Mouse (Mus musculus) forebrain, embryonic 13.5 days (tissue): Measurements from ENCODE around the gene Dscaml1. TPM values are rescaled to one million over a fixed set of nuclear protein-coding genes. Genes with fewer than 3 reads are reported as not detected.

ENCODE experiments used
- ATAC-seq: fragments of 200-750 bp; cut with Nextera tagmentation; 2 replicates; pipeline ENCODE4 v1.8.0; 2017
- H3K27ac ChIP-seq: fragments of 300-500 bp; sonication (generic); 2 replicates; pipeline ENCODE4 v1.5.1; 2015; ENCODE audit warnings: inconsistent platforms, mild to moderate bottlenecking, moderate library complexity
- H3K27me3 ChIP-seq: fragments of 300-500 bp; sonication (generic); 2 replicates; pipeline ENCODE4 v1.6.1; 2015; ENCODE audit warnings: mild to moderate bottlenecking, inconsistent platforms
- H3K36me3 ChIP-seq: fragments of 300-500 bp; sonication (generic); 2 replicates; pipeline ENCODE4 v1.6.1; 2015; ENCODE audit warnings: mild to moderate bottlenecking, inconsistent platforms; ENCODE audit not compliant: poor library complexity, severe bottlenecking
- H3K4me1 ChIP-seq: fragments of 300-500 bp; sonication (generic); 2 replicates; pipeline ENCODE4 v1.6.1; 2015; ENCODE audit warnings: inconsistent platforms
- H3K4me2 ChIP-seq: fragments of 300-500 bp; sonication (generic); 2 replicates; pipeline ENCODE4 v1.6.1; 2015; ENCODE audit warnings: inconsistent platforms, mild to moderate bottlenecking, moderate library complexity
- H3K4me3 ChIP-seq: fragments of 300-500 bp; sonication (generic); 2 replicates; pipeline ENCODE4 v1.5.1; 2015; ENCODE audit warnings: mild to moderate bottlenecking, inconsistent platforms
- H3K9ac ChIP-seq: fragments of 300-500 bp; sonication (generic); 2 replicates; pipeline ENCODE4 v1.6.1; 2015; ENCODE audit warnings: mild to moderate bottlenecking, inconsistent platforms
- H3K9me3 ChIP-seq: fragments of 300-500 bp; sonication (generic); replicated peaks from 2 replicates; pipeline ENCODE4 v1.6.1; 2016; ENCODE audit warnings: inconsistent platforms
- WGBS: fragments of 180-500 bp; shearing (Covaris S2); methylation state at CpG from one replicate; pipeline ENCODE4 v1.1.7; 2015; 5-methylcytosine and 5-hydroxymethylcytosine counted together
- polyA plus RNA-seq: library from polyadenylated mRNA; unstranded; fragments of >200 nt; fragmentation: Nextera tagmentation; extraction: Ambion mirVana; gene quantifications from 2 replicates; pipeline ENCODE4 v1.2.1, GENCODE M21; 2015

Gene Dscaml1
- polyA plus RNA-seq, 1 experiment from 2014 or later = 9.6 TPM

GRCm38 (mm10) chr9:45398336-45398735 is 28.1 kb upstream of the Dscaml1 start:
- Histone ChIP-seq H3K9me3 (no peaks in the 10 kb centered on the region), H3K9ac (no peak overlapping the region), H3K4me3 (no peak overlapping the region), H3K27ac (no peak overlapping the region), H3K27me3 (no peaks in the 10 kb centered on the region), H3K4me1 (no peaks in the 10 kb centered on the region), H3K4me2 (no peak overlapping the region), H3K36me3 (peaks cover 32% of the 10 kb centered on the region)
- ATAC-seq = no peak
- 72% methylated on average over 1 of the region's 1 CpGs for WGBS

- 81% methylated on average over 4 of the region's 4 CpGs for WGBS
- Histone ChIP-seq H3K4me3 (no peak within 1 kb of the TSS), H3K9ac (no peak within 1 kb of the TSS), H3K4me1 (no peaks in the 10 kb centered on the region), H3K4me2 (no peak within 1 kb of the TSS), H3K9me3 (no peaks in the 10 kb centered on the region), H3K27ac (no peak within 1 kb of the TSS), H3K27me3 (no peaks in the 10 kb centered on the region), H3K36me3 (peaks cover 21% of the 10 kb centered on the region)
- ATAC-seq = no peak
Observed at GRCm38 (mm10) chr9:45399434-45399833, 27.0 kb upstream of the Dscaml1 start, which contains the start of gene Fxyd2. Gene Fxyd2, plus strand, starts transcription at chr9:45399669.

- Histone ChIP-seq H3K27ac (no peak overlapping the region), H3K4me1 (no peaks in the 10 kb centered on the region), H3K4me2 (no peak overlapping the region), H3K9me3 (no peaks in the 10 kb centered on the region), H3K9ac (no peak overlapping the region), H3K27me3 (no peaks in the 10 kb centered on the region), H3K36me3 (no peaks in the 10 kb centered on the region), H3K4me3 (no peak overlapping the region)
- no peak for ATAC-seq
- 44% methylated on average over 4 of the region's 4 CpGs for WGBS
Observed at GRCm38 (mm10) chr9:45401851-45402250, 24.6 kb upstream of the Dscaml1 start.

GRCm38 (mm10) chr9:45402957-45403356 is 23.5 kb upstream of the Dscaml1 start:
- Histone ChIP-seq H3K4me3 (no peak overlapping the region), H3K4me1 (0 out of 2 replicates have a peak, but pooled peaks cover 4% of the 10 kb centered on the region), H3K27ac (no peak overlapping the region), H3K9me3 (no peaks in the 10 kb centered on the region), H3K4me2 (no peak overlapping the region), H3K9ac (no peak overlapping the region), H3K27me3 (no peaks in the 10 kb centered on the region), H3K36me3 (no peaks in the 10 kb centered on the region)
- WGBS = 69% methylated on average over 2 of the region's 2 CpGs
- no peak for ATAC-seq

GRCm38 (mm10) chr9:45405694-45406093 is 20.7 kb upstream of the Dscaml1 start:
- peaks cover 5% of the 10 kb centered on the region for H3K27me3 ChIP-seq
- no peaks in the 10 kb centered on the region for H3K9me3 ChIP-seq
- no peak overlapping the region for H3K4me2 ChIP-seq
- H3K4me3 ChIP-seq = no peak overlapping the region
- ATAC-seq = no peak
- H3K27ac ChIP-seq = no peak overlapping the region
- H3K9ac ChIP-seq = no peak overlapping the region
- no peaks in the 10 kb centered on the region for H3K36me3 ChIP-seq
- H3K4me1 ChIP-seq = 0 out of 2 replicates have a peak, but pooled peaks cover 6% of the 10 kb centered on the region
- WGBS = 88% methylated on average over 5 of the region's 5 CpGs

- Histone ChIP-seq H3K36me3 (no peaks in the 10 kb centered on the region), H3K9me3 (no peaks in the 10 kb centered on the region), H3K4me1 (0 out of 2 replicates have a peak, but pooled peaks cover 6% of the 10 kb centered on the region), H3K27ac (no peak overlapping the region), H3K4me3 (no peak overlapping the region), H3K9ac (no peak overlapping the region), H3K27me3 (peaks cover 9% of the 10 kb centered on the region), H3K4me2 (no peak overlapping the region)
- no peak for ATAC-seq
- WGBS = 71% methylated on average over 3 of the region's 3 CpGs
Observed at GRCm38 (mm10) chr9:45406808-45407207, 19.6 kb upstream of the Dscaml1 start.

- peak; percentile 64 for ATAC-seq
- peaks cover 9% of the 10 kb centered on the region for H3K27me3 ChIP-seq
- H3K27ac ChIP-seq = no peak overlapping the region
- no peaks in the 10 kb centered on the region for H3K9me3 ChIP-seq
- H3K4me1 ChIP-seq = peaks cover 13% of the 10 kb centered on the region
- peak overlapping the region; percentile 55 for H3K4me2 ChIP-seq
- no peak overlapping the region for H3K9ac ChIP-seq
- no peaks in the 10 kb centered on the region for H3K36me3 ChIP-seq
- H3K4me3 ChIP-seq = peak overlapping the region; percentile 29
- WGBS = 40% methylated on average over 33 of the region's 33 CpGs
Observed at GRCm38 (mm10) chr9:45407706-45408675, 18.4 kb upstream of the Dscaml1 start.

- H3K27me3 ChIP-seq = peaks cover 9% of the 10 kb centered on the region
- no peak overlapping the region for H3K4me3 ChIP-seq
- H3K9ac ChIP-seq = no peak overlapping the region
- H3K4me2 ChIP-seq = no peak overlapping the region
- H3K27ac ChIP-seq = no peak overlapping the region
- H3K9me3 ChIP-seq = no peaks in the 10 kb centered on the region
- WGBS = 84% methylated on average over 5 of the region's 5 CpGs
- ATAC-seq = no peak
- H3K36me3 ChIP-seq = no peaks in the 10 kb centered on the region
- H3K4me1 ChIP-seq = peaks cover 13% of the 10 kb centered on the region
Observed at GRCm38 (mm10) chr9:45410193-45410592, 16.2 kb upstream of the Dscaml1 start.

- Histone ChIP-seq H3K9me3 (no peaks in the 10 kb centered on the region), H3K27me3 (peaks cover 9% of the 10 kb centered on the region), H3K27ac (no peak overlapping the region), H3K9ac (no peak overlapping the region), H3K4me1 (peaks cover 13% of the 10 kb centered on the region), H3K4me3 (no peak overlapping the region), H3K36me3 (no peaks in the 10 kb centered on the region), H3K4me2 (no peak overlapping the region)
- ATAC-seq = no peak
- 89% methylated on average over 2 of the region's 2 CpGs for WGBS
Observed at GRCm38 (mm10) chr9:45410614-45411013, 15.8 kb upstream of the Dscaml1 start.

GRCm38 (mm10) chr9:45411111-45411510 is 15.3 kb upstream of the Dscaml1 start:
- Histone ChIP-seq H3K27me3 (peaks cover 9% of the 10 kb centered on the region), H3K9me3 (no peaks in the 10 kb centered on the region), H3K4me2 (no peak overlapping the region), H3K36me3 (no peaks in the 10 kb centered on the region), H3K9ac (no peak overlapping the region), H3K4me3 (no peak overlapping the region), H3K27ac (no peak overlapping the region), H3K4me1 (peaks cover 13% of the 10 kb centered on the region)
- no peak for ATAC-seq
- 75% methylated on average over 3 of the region's 3 CpGs for WGBS

GRCm38 (mm10) chr9:45411803-45412202 is 14.6 kb upstream of the Dscaml1 start:
- Histone ChIP-seq H3K4me2 (peak overlapping the region; percentile 43), H3K4me3 (no peak overlapping the region), H3K4me1 (peaks cover 13% of the 10 kb centered on the region), H3K9me3 (no peaks in the 10 kb centered on the region), H3K36me3 (no peaks in the 10 kb centered on the region), H3K9ac (no peak overlapping the region), H3K27ac (no peak overlapping the region), H3K27me3 (peaks cover 9% of the 10 kb centered on the region)
- ATAC-seq = peak; percentile 48
- WGBS = 17% methylated on average over 7 of the region's 7 CpGs

- H3K4me1 ChIP-seq = peaks cover 13% of the 10 kb centered on the region
- H3K9me3 ChIP-seq = no peaks in the 10 kb centered on the region
- no peaks in the 10 kb centered on the region for H3K36me3 ChIP-seq
- no peak overlapping the region for H3K4me3 ChIP-seq
- 8% methylated on average over 10 of the region's 10 CpGs for WGBS
- no peak overlapping the region; the same call in 1 of the 2 replicates for H3K27ac ChIP-seq
- H3K9ac ChIP-seq = no peak overlapping the region
- H3K4me2 ChIP-seq = peak overlapping the region; percentile 43
- H3K27me3 ChIP-seq = peaks cover 9% of the 10 kb centered on the region
- ATAC-seq = peak; percentile 44
Observed at GRCm38 (mm10) chr9:45412287-45412686, 14.1 kb upstream of the Dscaml1 start.
